Mouse (Mus musculus) thymus, adult 18-20 months (tissue): ENCODE data around the gene C87436.

ENCODE experiments used
- DNase-seq, 2 experiments: peaks; one replicate each; pipeline ENCODE4 v3.0.0; 2022; ENCODE audit warnings: mixed read lengths in 2 of 2

C87436 gene

GRCm38 (mm10) chr6:86516021-86516420 is 77.8 kb downstream of the C87436 start:
- no peak for DNase-seq

DNA sequence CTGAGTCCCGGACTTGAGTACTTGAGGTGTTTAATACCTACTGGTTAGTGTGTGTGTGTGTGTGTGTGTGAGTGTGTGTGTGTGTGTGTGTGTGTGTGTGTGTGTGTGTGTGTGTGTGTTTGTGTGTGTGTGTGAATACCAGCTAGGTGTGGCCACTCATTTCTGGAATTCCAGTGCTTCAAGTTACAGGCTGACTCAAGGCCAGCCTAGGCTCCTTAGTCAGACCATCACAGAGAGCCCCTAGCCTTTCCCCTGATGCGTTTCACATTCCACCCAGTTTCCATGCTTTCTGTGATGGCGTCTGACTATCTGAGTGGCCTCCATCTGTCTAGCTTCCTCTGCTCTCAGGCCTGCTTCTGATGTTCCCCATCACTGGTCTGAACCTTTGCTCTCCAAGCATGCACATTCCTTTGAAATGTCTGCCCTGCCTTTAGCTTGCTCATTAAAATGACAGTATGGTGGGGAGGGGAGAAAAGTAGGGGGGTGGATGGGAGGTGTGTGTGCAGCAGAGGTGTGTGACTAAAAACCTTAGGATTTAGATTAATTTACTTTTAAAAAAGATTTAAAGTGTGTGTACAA is 81.7 kb downstream of the C87436 start:
- DNase-seq: no peak

- no peak for DNase-seq
Measured at GRCm38 (mm10) chr6:86522001-86522911, 84.1 kb downstream of the C87436 start.
